ENCODE assay signal across 23 mouse cellular contexts in the genomic region with DNA sequence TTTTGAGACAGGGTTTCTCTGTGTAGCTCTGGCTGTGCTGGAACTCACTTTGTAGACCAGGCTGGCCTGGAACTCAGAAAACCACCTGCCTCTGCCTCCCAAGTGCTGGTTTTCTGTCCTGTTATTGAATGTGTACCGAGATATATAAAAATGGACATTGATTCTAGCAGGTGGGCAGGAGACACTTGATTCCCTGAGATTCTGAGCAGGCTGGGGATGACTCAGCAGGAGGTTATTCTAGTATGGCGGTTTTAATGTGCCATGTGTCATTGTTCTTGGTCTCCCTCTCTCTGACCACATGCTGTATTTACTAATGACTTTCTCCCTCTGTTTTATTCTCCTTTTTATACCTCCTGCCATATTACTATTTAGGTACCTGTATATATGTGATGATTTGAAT.
DNase-seq lines count a peak whose midpoint lies in the region; TF ChIP-seq lines count a peak whose summit lies in the region.
"Had no signal": no experiment of that assay in that cellular context is flagged by ENCODE, and none has a peak within 500 bp of the region (broad histone marks: within the 10 kb centered on the region; RNA-seq: fewer than 3 reads in every experiment).

No protein-coding gene starts in this region.

- intact Hi-C loops in heart, postnatal 14 days (cut with DNase I), result no loop called here

- H3K79me3 ChIP-seq in C2C12 (ENCODE audit: low read depth), result no peaks in the 10 kb centered on the region

- H3K79me2 ChIP-seq in C2C12 (ENCODE audit: control insufficient read depth, insufficient read depth), result no peaks in the 10 kb centered on the region
- H3K79me2 ChIP-seq in myocyte (ENCODE audit: control insufficient read depth, insufficient read depth), result no peaks in the 10 kb centered on the region

- H3K4me3 ChIP-seq in C2C12 (ENCODE audit: insufficient read depth, poor library complexity, severe bottlenecking) (no peak overlapping the region), myocyte (no peak overlapping the region)

- no peak for TF ChIP-seq CTCF in C2C12 (IDR thresholded peaks at IDR 0.05; ENCODE audit: control insufficient read depth, insufficient read depth, insufficient read length)

- TF ChIP-seq POLR2A in myocyte (IDR thresholded peaks at IDR 0.05; ENCODE audit: insufficient read length, low read depth), result no peak

- H3K27me3 ChIP-seq in C2C12 (ENCODE audit: control insufficient read depth, insufficient read depth, insufficient read length), result no peaks in the 10 kb centered on the region
- no peaks in the 10 kb centered on the region for H3K27me3 ChIP-seq in myocyte (ENCODE audit: control insufficient read depth, insufficient read depth, insufficient read length)
- H3K27me3 ChIP-seq: CH12.LX, Patski had no signal

- H3ac ChIP-seq in C2C12 (ENCODE audit: control insufficient read depth, insufficient read length, low read depth), result no peak overlapping the region
- no peak overlapping the region for H3ac ChIP-seq in myocyte (ENCODE audit: control insufficient read depth, insufficient read length)

- H3K36me3 ChIP-seq in C2C12 (ENCODE audit: control insufficient read depth, insufficient read depth) (no peaks in the 10 kb centered on the region), myocyte (ENCODE audit: control insufficient read depth, insufficient read depth) (no peaks in the 10 kb centered on the region)
- H3K36me3 ChIP-seq: G1E had no signal

- no peak overlapping the region for H3K4me2 ChIP-seq in myocyte (ENCODE audit: low read depth)

- DNase-seq in 3T3-L1 (ENCODE audit: low read depth, low spot score) (peak; percentile 46), 416B (ENCODE audit: low read depth) (peak; percentile 7)
- no peak for DNase-seq in heart, postnatal 14 days
- no peak for DNase-seq in kidney, postnatal 10 days
- DNase-seq in adrenal gland, postnatal 36 days, result no peak
- DNase-seq in thymus, postnatal 14 days, result no peak
- DNase-seq: adrenal gland, adult 2 months; adrenal gland, adult 8-10 months; adrenal gland, postnatal 10 days; adrenal gland, postnatal 14 days; adrenal gland, postnatal 25 days; B cell, adult 2 months; cerebellum, adult 11 months; cerebellum, adult 11-12 months; cerebellum, adult 18-20 months; cerebellum, adult 2 months; cerebellum, adult 8-10 months; cerebellum, adult 9-10 months had no signal

TF ChIP-seq in C2C12, 6 proteins besides CTCF, POLR2A, EP300 and RAD21:
- TF ChIP-seq USF1 (IDR thresholded peaks at IDR 0.05; ENCODE audit: low read depth) (peak; percentile 32), MAX (IDR thresholded peaks at IDR 0.05) (peak; percentile 39), MYOD1 (IDR thresholded peaks at IDR 0.05; ENCODE audit: control insufficient read depth, insufficient read length, low read depth) (peak; percentile 73), FOSL1 (IDR thresholded peaks at IDR 0.05; ENCODE audit: insufficient read depth, low read length, poor library complexity, severe bottlenecking) (peak; percentile 30), MYOG (IDR thresholded peaks at IDR 0.05; ENCODE audit: control insufficient read depth, extremely low read depth, insufficient read length) (no peak), CEBPB (IDR thresholded peaks at IDR 0.05; ENCODE audit: low read depth) (no peak)

TF ChIP-seq in myocyte, 11 proteins besides CTCF, POLR2A, EP300 and RAD21:
- no peak for TF ChIP-seq MAX (IDR thresholded peaks at IDR 0.05; ENCODE audit: low read depth)
- peak in 2 of 3 experiments; percentile 52 to 63 for TF ChIP-seq MYOD1 (IDR thresholded peaks at IDR 0.05; ENCODE audit: control insufficient read depth in 1 of 3, insufficient read length in 2 of 3, low read depth in 2 of 3)
- TF ChIP-seq TCF12 (IDR thresholded peaks at IDR 0.05; ENCODE audit: insufficient read depth, poor library complexity, severe bottlenecking), result no peak
- no peak for TF ChIP-seq REST (IDR thresholded peaks at IDR 0.05; ENCODE audit: insufficient read depth, insufficient read length)
- no peak for TF ChIP-seq POLR2AphosphoS2 (IDR thresholded peaks at IDR 0.05; ENCODE audit: insufficient read length, low read depth)

Comparison
In these comparisons a context has a peak if more than half of its experiments do, and no peak if none do; other contexts are left out.
1. DNase-seq: peak in 3T3-L1 (single experiment) and 416B (single experiment); none in heart, postnatal 14 days (0 of 2), kidney, postnatal 10 days (single experiment), adrenal gland, postnatal 36 days (0 of 2) and thymus, postnatal 14 days (single experiment).